ENCODE assay signal across 28 mouse cellular contexts in the genomic region with DNA sequence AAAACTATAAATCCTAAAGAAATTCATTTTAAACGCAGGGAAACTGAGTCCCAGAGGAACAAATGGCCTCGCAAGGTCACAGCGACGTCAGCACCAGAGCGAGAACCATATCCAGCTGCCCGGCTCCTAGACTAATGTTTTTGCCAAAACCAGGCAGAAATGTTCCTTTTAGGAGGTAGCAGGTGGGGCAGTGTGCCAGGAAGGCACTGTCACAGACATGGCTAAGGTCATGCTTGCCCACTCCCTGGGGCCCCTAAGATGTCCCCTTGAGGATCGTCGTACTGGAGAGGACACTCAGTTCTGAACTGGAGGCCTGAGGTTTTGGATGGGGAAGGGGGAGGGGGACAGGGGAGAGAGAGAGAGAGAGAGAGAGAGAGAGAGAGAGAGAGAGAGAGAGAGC.
"Had no signal": no experiment of that assay in that cellular context is flagged by ENCODE, and none has a peak within 500 bp of the region (broad histone marks: within the 10 kb centered on the region; RNA-seq: fewer than 3 reads in every experiment).

No protein-coding gene starts in this region.

- H3K4me2 ChIP-seq: heart, embryonic 11.5 days; heart, embryonic 13.5 days; heart, embryonic 15.5 days; hindbrain, embryonic 13.5 days; hindbrain, embryonic 15.5 days; kidney, embryonic 15.5 days; limb, embryonic 12.5 days; liver, embryonic 11.5 days; liver, embryonic 13.5 days; liver, embryonic 15.5 days had no signal

- H3K4me1 ChIP-seq: liver, embryonic 15.5 days had no signal

- H3K4me3 ChIP-seq: heart, adult 2 months; heart, embryonic 13.5 days; heart, embryonic 15.5 days; hindbrain, embryonic 13.5 days; hindbrain, embryonic 15.5 days; kidney, embryonic 15.5 days; limb, embryonic 12.5 days; liver, embryonic 13.5 days; liver, embryonic 15.5 days had no signal

- H3K27ac ChIP-seq: heart, adult 2 months; heart, embryonic 13.5 days; hindbrain, embryonic 13.5 days; hindbrain, embryonic 15.5 days; hindbrain, postnatal 0 days; kidney, postnatal 0 days; limb, embryonic 12.5 days; liver, embryonic 13.5 days; liver, embryonic 15.5 days had no signal

- H3K9ac ChIP-seq: heart, embryonic 13.5 days; heart, embryonic 15.5 days; hindbrain, embryonic 13.5 days; hindbrain, embryonic 15.5 days; kidney, embryonic 15.5 days; limb, embryonic 12.5 days; liver, embryonic 13.5 days; liver, embryonic 15.5 days had no signal

- DNase-seq: gastrocnemius, postnatal 10 days; gastrocnemius, postnatal 25 days; heart, adult 11 months; heart, adult 2 months; heart, postnatal 14 days; heart, postnatal 36 days; kidney, adult 11 months; kidney, adult 2 months; kidney, adult 9 months; kidney, postnatal 14 days; kidney, postnatal 36 days; layer of hippocampus, adult 9-11 months; layer of hippocampus, postnatal 36 days; left cerebral cortex, postnatal 4 days; liver; liver, embryonic 13.5 days had no signal

- H3K9me3 ChIP-seq: heart, embryonic 15.5 days; hindbrain, embryonic 13.5 days; hindbrain, embryonic 15.5 days; liver, embryonic 13.5 days; liver, embryonic 15.5 days had no signal

- ATAC-seq: hindbrain, postnatal 0 days; intestine, embryonic 16.5 days had no signal

- H3K36me3 ChIP-seq: heart, embryonic 13.5 days; heart, embryonic 15.5 days; hindbrain, embryonic 13.5 days; hindbrain, embryonic 15.5 days; kidney, embryonic 15.5 days; limb, embryonic 12.5 days; liver, embryonic 13.5 days; liver, embryonic 15.5 days had no signal
